Mouse (Mus musculus) myocyte (in vitro differentiated cells): ENCODE measurements around the gene Itpa. TPM values are rescaled to one million over a fixed set of nuclear protein-coding genes. Genes with fewer than 3 reads are reported as not detected.
A peak's percentile ranks its signal among the peaks of the same experiment; 100 is the strongest.

ENCODE experiments used
- H3K27me3 ChIP-seq: one replicate; pipeline ENCODE4 v1.6.1; 2011; ENCODE audit not compliant: control insufficient read depth, insufficient read depth, insufficient read length
- H3K36me3 ChIP-seq: one replicate; pipeline ENCODE4 v1.6.1; 2011; ENCODE audit not compliant: control insufficient read depth, insufficient read depth
- H3K4me2 ChIP-seq: one replicate; pipeline ENCODE4 v1.6.1; 2011; ENCODE audit warnings: low read depth, control low read depth
- H3K4me3 ChIP-seq: one replicate; pipeline ENCODE4 v1.5.1; 2011; ENCODE audit warnings: mild to moderate bottlenecking, control low read depth, moderate library complexity
- H3K79me2 ChIP-seq: one replicate; pipeline ENCODE4 v1.6.1; 2011; ENCODE audit not compliant: control insufficient read depth, insufficient read depth
- H3ac ChIP-seq: one replicate; pipeline ENCODE4 v1.6.1; 2011; ENCODE audit not compliant: control insufficient read depth, insufficient read length
- CEBPB ChIP-seq: IDR thresholded peaks from 2 replicates; pipeline ENCODE4 v1.6.1; 2011; ENCODE audit warnings: mild to moderate bottlenecking, moderate library complexity; ENCODE audit not compliant: poor library complexity, insufficient read depth, severe bottlenecking
- E2F4 ChIP-seq: IDR thresholded peaks from one replicate; pipeline ENCODE4 v1.6.1; 2011; ENCODE audit warnings: mild to moderate bottlenecking, control low read depth, moderate library complexity; ENCODE audit not compliant: insufficient read depth
- MAX ChIP-seq: IDR thresholded peaks from one replicate; pipeline ENCODE4 v1.6.1; 2011; ENCODE audit warnings: low read depth, mild to moderate bottlenecking, control low read depth
- MYOD1 ChIP-seq, 3 experiments: IDR thresholded peaks; one replicate each; pipeline ENCODE4 v1.6.1; 2011; ENCODE audit warnings: control low read depth in 2 of 3, low read depth in 2 of 3, mild to moderate bottlenecking in 2 of 3, moderate library complexity in 1 of 3; ENCODE audit not compliant: insufficient read length in 2 of 3, control insufficient read depth in 1 of 3
- MYOG ChIP-seq, 3 experiments: IDR thresholded peaks; one replicate each; pipeline ENCODE4 v1.6.1; 2011; ENCODE audit warnings: control low read depth in 2 of 3, low read depth in 2 of 3, mild to moderate bottlenecking in 2 of 3; ENCODE audit not compliant: insufficient read length in 2 of 3, control insufficient read depth in 1 of 3, insufficient read depth in 1 of 3
- POLR2A ChIP-seq: IDR thresholded peaks from one replicate; pipeline ENCODE4 v1.6.1; 2011; ENCODE audit warnings: low read depth, mild to moderate bottlenecking, control low read depth, moderate library complexity; ENCODE audit not compliant: insufficient read length
- POLR2AphosphoS2 ChIP-seq: IDR thresholded peaks from one replicate; pipeline ENCODE4 v1.6.1; 2011; ENCODE audit warnings: low read depth, control low read depth; ENCODE audit not compliant: insufficient read length
- REST ChIP-seq: IDR thresholded peaks from one replicate; pipeline ENCODE4 v1.6.1; 2011; ENCODE audit warnings: mild to moderate bottlenecking, control low read depth, moderate library complexity; ENCODE audit not compliant: insufficient read depth, insufficient read length
- SRF ChIP-seq: IDR thresholded peaks from one replicate; pipeline ENCODE4 v1.6.1; 2011; ENCODE audit warnings: low read depth; ENCODE audit not compliant: control insufficient read depth, insufficient read length
- TCF12 ChIP-seq: IDR thresholded peaks from one replicate; pipeline ENCODE4 v1.6.1; 2011; ENCODE audit warnings: mild to moderate bottlenecking, control low read depth; ENCODE audit not compliant: poor library complexity, insufficient read depth, severe bottlenecking
- TCF3 ChIP-seq: IDR thresholded peaks from one replicate; pipeline ENCODE4 v1.6.1; 2011; ENCODE audit warnings: low read depth, control low read depth; ENCODE audit not compliant: insufficient read length
- USF1 ChIP-seq: IDR thresholded peaks from one replicate; pipeline ENCODE4 v1.6.1; 2011; ENCODE audit warnings: low read depth, mild to moderate bottlenecking, control low read depth, moderate library complexity
- polyA plus RNA-seq: library from polyadenylated mRNA; unstranded; fragments of >200 nt; fragmentation: generic; extraction: Trizol; gene quantifications from one replicate; pipeline ENCODE4 v1.2.1, GENCODE M21; 2012; ENCODE audit warnings: missing spikeins

The Itpa gene
- polyA plus RNA-seq, 1 experiment, result 54.4 TPM

- TF ChIP-seq POLR2AphosphoS2 (peak; percentile 68), TCF12 (no peak)
- H3K4me2 ChIP-seq, result no peak overlapping the region
- H3K79me2 ChIP-seq, result peaks cover 21% of the 10 kb centered on the region
- H3K36me3 ChIP-seq, result peaks cover 4% of the 10 kb centered on the region
- H3K4me3 ChIP-seq, result no peak overlapping the region
- no peaks in the 10 kb centered on the region for H3K27me3 ChIP-seq
- H3ac ChIP-seq, result no peak overlapping the region
These were observed 35.0 kb upstream of the Itpa start for GRCm38 (mm10) chr2:130632416-130632815.

- no peaks in the 10 kb centered on the region for H3K36me3 ChIP-seq
- no peaks in the 10 kb centered on the region for H3K27me3 ChIP-seq
- no peak for TF ChIP-seq MYOG (IDR thresholded peaks at IDR 0.05; ENCODE audit: control insufficient read depth in 1 of 3, insufficient read depth in 1 of 3, insufficient read length in 2 of 3, low read depth in 2 of 3)
- TF ChIP-seq MAX, result no peak
- TF ChIP-seq SRF, result no peak
- no peak for TF ChIP-seq USF1
- TF ChIP-seq TCF12, result no peak
- no peak for TF ChIP-seq POLR2A
- TF ChIP-seq REST, result no peak
- TF ChIP-seq CEBPB, result no peak
- no peak for TF ChIP-seq MYOD1 (IDR thresholded peaks at IDR 0.05; ENCODE audit: control insufficient read depth in 1 of 3, insufficient read length in 2 of 3, low read depth in 2 of 3)
- TF ChIP-seq E2F4, result no peak
- TF ChIP-seq TCF3, result no peak
- no peak for TF ChIP-seq POLR2AphosphoS2
- no peak overlapping the region for H3K4me2 ChIP-seq
- H3K4me3 ChIP-seq, result no peak overlapping the region
- no peak overlapping the region for H3ac ChIP-seq
- H3K79me2 ChIP-seq, result peaks cover 17% of the 10 kb centered on the region
These were observed 34.3 kb upstream of the Itpa start for GRCm38 (mm10) chr2:130632887-130633675.

GRCm38 (mm10) chr2:130634006-130634738 is 33.2 kb upstream of the Itpa start:
- H3K4me2 ChIP-seq, result no peak overlapping the region
- no peak for TF ChIP-seq E2F4
- no peak for TF ChIP-seq CEBPB
- no peak for TF ChIP-seq MAX
- no peak for TF ChIP-seq MYOD1 (IDR thresholded peaks at IDR 0.05; ENCODE audit: control insufficient read depth in 1 of 3, insufficient read length in 2 of 3, low read depth in 2 of 3)
- no peak for TF ChIP-seq MYOG (IDR thresholded peaks at IDR 0.05; ENCODE audit: control insufficient read depth in 1 of 3, insufficient read depth in 1 of 3, insufficient read length in 2 of 3, low read depth in 2 of 3)
- TF ChIP-seq SRF, result no peak
- no peak for TF ChIP-seq POLR2A
- TF ChIP-seq TCF3, result no peak
- no peak for TF ChIP-seq REST
- TF ChIP-seq TCF12, result no peak
- TF ChIP-seq POLR2AphosphoS2, result no peak
- TF ChIP-seq USF1, result no peak
- no peaks in the 10 kb centered on the region for H3K36me3 ChIP-seq
- H3K79me2 ChIP-seq, result peaks cover 6% of the 10 kb centered on the region
- H3K27me3 ChIP-seq, result no peaks in the 10 kb centered on the region
- H3K4me3 ChIP-seq, result no peak overlapping the region
- H3ac ChIP-seq, result no peak overlapping the region

- no peaks in the 10 kb centered on the region for H3K27me3 ChIP-seq
- H3K36me3 ChIP-seq, result no peaks in the 10 kb centered on the region
- no peak overlapping the region for H3ac ChIP-seq
- H3K4me2 ChIP-seq, result no peak overlapping the region
- no peak overlapping the region for H3K4me3 ChIP-seq
- no peak for TF ChIP-seq SRF
- no peak for TF ChIP-seq MYOD1 (IDR thresholded peaks at IDR 0.05; ENCODE audit: control insufficient read depth in 1 of 3, insufficient read length in 2 of 3, low read depth in 2 of 3)
- no peak for TF ChIP-seq E2F4
- TF ChIP-seq REST, result no peak
- TF ChIP-seq POLR2AphosphoS2, result no peak
- TF ChIP-seq MAX, result no peak
- TF ChIP-seq MYOG (IDR thresholded peaks at IDR 0.05; ENCODE audit: control insufficient read depth in 1 of 3, insufficient read depth in 1 of 3, insufficient read length in 2 of 3, low read depth in 2 of 3), result no peak
- TF ChIP-seq CEBPB, result no peak
- no peak for TF ChIP-seq TCF12
- no peak for TF ChIP-seq USF1
- TF ChIP-seq POLR2A, result no peak
- TF ChIP-seq TCF3, result no peak
- H3K79me2 ChIP-seq, result no peaks in the 10 kb centered on the region
These were observed 32.5 kb upstream of the Itpa start for GRCm38 (mm10) chr2:130634739-130635411.
